Mouse (Mus musculus): Measurements from ENCODE around the gene F2r.

DNA sequence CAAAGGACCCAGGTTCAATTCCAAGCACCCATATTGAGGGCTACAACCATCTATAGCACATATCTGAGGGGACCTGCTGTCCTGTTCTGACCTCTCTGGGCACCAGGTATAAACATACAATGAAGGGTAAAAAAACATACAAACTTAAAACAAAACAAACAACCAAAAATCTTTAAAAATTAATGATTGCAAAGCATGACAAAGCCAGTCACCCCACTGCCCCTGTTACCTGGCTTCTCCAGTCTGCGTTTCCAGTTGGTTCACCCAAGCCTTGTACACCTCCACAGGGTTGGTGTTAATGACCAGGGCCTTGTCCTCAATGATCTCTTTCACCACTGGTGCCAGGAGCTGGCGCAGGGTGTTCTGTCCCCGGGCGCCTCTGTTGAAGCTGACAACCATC, 45.5 kb upstream of the F2r start:
- TF ChIP-seq CTCF (IDR thresholded peaks at IDR 0.05; ENCODE audit: control insufficient read depth, insufficient read depth, insufficient replicate concordance, low read depth, low read length) (no peak), POLR2A (IDR thresholded peaks at IDR 0.05; ENCODE audit: control insufficient read depth, low read depth, low read length) (no peak)
